Mouse (Mus musculus): ENCODE measurements at regions not wholly inside any gene's neighbourhood (a gene's known extent, or its start where the extent isn't known, plus 50 kb on each side); places are given as distances from the start of the nearest gene placed in this dataset.

DNA sequence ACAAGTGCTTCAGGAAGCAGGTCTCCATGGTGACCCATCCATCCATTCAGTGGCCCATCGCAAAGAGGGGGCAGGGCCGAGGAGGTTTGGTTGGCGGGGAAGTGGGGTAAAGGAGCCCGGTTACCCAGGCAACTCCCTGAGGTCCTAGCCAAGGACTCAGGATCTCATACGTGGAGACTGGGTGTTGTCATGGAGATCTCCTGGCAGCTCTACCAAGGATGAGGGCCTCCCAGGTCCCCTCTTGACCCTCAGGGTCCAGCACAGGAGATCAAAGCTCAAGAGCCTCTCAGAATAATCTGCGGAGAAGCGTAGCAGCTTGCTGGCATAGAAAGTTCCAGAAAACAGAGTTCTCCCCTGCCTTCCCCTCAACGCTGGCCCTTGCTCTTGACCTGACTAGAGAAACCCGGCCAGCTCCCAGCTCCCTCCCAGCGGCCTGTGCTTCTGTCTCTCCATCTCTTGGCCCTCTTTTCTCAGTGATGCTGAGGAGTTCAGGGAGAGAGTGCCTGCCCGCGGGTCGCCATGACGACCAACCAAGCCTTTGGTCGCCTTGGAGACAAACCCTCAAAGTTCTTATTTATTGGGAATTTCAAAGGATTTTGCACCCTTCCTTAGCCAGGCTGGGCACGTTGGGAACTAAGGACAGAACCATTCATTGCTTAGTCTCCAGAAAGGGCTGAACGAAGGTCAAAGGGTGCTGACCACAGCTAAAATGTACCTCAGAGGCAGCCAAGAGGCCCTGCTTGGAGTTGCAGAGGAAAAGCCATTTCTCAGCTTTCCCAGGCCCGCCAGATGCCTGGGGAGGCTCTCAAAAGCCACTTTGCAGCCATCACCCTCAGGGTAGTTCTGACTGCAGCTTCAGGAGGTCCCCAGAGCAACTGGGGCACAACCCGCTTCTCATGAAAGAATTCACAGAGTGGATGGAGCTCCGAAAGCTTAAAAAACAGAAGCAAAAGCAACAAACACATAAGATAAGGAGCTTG, 60.0 kb downstream of the Ubiad1 start:
- Histone ChIP-seq H3K27ac (ENCODE audit: low read length) (peak overlapping the region; percentile 68), H3K36me3 (ENCODE audit: control insufficient read depth, insufficient read depth) (no peaks in the 10 kb centered on the region), H3K4me3 (replicated peaks; ENCODE audit: low read length) (no peak overlapping the region), H3K9ac (replicated peaks; ENCODE audit: low read depth, low read length) (no peak overlapping the region), H3K4me1 (replicated peaks; ENCODE audit: control insufficient read depth, insufficient read depth, low read length) (peaks cover 14% of the 10 kb centered on the region), H3K4me2 (ENCODE audit: low read length) (peak overlapping the region; percentile 32), H3K9me3 (ENCODE audit: control insufficient read depth, low read length) (no peaks in the 10 kb centered on the region), H3K27me3 (replicated peaks; ENCODE audit: control insufficient read depth, insufficient read depth, low read length) (no peaks in the 10 kb centered on the region)
- WGBS, result 7% methylated on average over 20 of the region's 20 CpGs
- peak; percentile 93 for ATAC-seq

- Histone ChIP-seq H3K9ac (replicated peaks; ENCODE audit: low read depth, low read length) (no peak overlapping the region), H3K36me3 (ENCODE audit: control insufficient read depth, insufficient read depth) (no peaks in the 10 kb centered on the region), H3K27ac (ENCODE audit: low read length) (no peak overlapping the region), H3K4me3 (replicated peaks; ENCODE audit: low read length) (no peak overlapping the region), H3K9me3 (ENCODE audit: control insufficient read depth, low read length) (no peaks in the 10 kb centered on the region), H3K4me1 (replicated peaks; ENCODE audit: control insufficient read depth, insufficient read depth, low read length) (peaks cover 28% of the 10 kb centered on the region), H3K4me2 (ENCODE audit: low read length) (no peak overlapping the region), H3K27me3 (replicated peaks; ENCODE audit: control insufficient read depth, insufficient read depth, low read length) (no peaks in the 10 kb centered on the region)
- ATAC-seq, result no peak
- 89% methylated on average over 6 of the region's 6 CpGs for WGBS
Measured at GRCm38 (mm10) chr4:148380562-148380961, 64.0 kb downstream of the Ubiad1 start.

DNA sequence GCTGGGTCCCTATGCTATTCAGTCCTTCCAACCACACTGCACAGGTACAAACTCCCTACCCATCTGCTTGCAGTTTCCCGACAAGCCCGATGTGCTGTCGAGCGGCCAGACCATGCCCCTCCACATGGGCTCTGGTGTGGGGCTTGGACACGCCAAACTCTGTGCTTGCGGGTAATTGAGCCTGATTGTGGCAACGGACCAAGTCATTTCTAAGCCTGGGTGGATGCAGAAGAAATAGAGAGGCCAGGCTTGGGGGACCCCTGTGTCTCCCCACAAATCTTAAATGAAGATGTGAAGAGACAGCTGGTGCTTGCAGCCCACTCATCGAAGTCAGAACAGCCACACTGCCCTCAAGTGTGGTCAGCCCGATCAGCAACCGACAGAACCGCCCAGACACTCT, 66.1 kb downstream of the Ubiad1 start:
- Histone ChIP-seq H3K4me1 (replicated peaks; ENCODE audit: control insufficient read depth, insufficient read depth, low read length) (peaks cover 14% of the 10 kb centered on the region), H3K4me2 (ENCODE audit: low read length) (no peak overlapping the region), H3K27ac (ENCODE audit: low read length) (no peak overlapping the region), H3K9ac (replicated peaks; ENCODE audit: low read depth, low read length) (no peak overlapping the region), H3K9me3 (ENCODE audit: control insufficient read depth, low read length) (no peaks in the 10 kb centered on the region), H3K36me3 (ENCODE audit: control insufficient read depth, insufficient read depth) (no peaks in the 10 kb centered on the region), H3K27me3 (replicated peaks; ENCODE audit: control insufficient read depth, insufficient read depth, low read length) (no peaks in the 10 kb centered on the region), H3K4me3 (replicated peaks; ENCODE audit: low read length) (no peak overlapping the region)
- WGBS, result 52% methylated on average over 11 of the region's 11 CpGs
- 0 out of 2 replicates have a peak, but pooled peaks have one; percentile 10 for ATAC-seq

DNA sequence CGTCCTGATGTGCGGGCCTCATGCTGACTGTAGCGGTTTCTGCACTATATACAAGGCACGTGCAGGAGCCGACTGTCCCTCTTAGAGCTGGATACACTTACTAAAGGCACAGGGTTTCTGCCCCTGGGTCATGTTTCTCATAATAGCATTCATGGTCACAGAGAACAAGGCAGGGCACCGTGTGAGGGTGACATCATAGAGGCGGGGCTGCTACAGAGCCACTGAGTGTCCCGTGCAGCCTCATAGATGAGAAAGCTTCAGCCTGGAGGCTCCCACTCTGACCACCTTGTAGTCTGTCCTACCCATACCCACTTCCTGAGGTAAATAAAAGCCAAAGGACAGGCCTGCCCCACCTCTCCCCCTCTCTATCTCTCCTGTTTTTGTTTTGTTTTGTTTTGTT, 67.2 kb downstream of the Ubiad1 start:
- Histone ChIP-seq H3K9me3 (ENCODE audit: control insufficient read depth, low read length) (no peaks in the 10 kb centered on the region), H3K27me3 (replicated peaks; ENCODE audit: control insufficient read depth, insufficient read depth, low read length) (no peaks in the 10 kb centered on the region), H3K4me1 (replicated peaks; ENCODE audit: control insufficient read depth, insufficient read depth, low read length) (peaks cover 14% of the 10 kb centered on the region), H3K9ac (replicated peaks; ENCODE audit: low read depth, low read length) (no peak overlapping the region), H3K27ac (ENCODE audit: low read length) (no peak overlapping the region), H3K4me2 (ENCODE audit: low read length) (no peak overlapping the region), H3K4me3 (replicated peaks; ENCODE audit: low read length) (no peak overlapping the region), H3K36me3 (ENCODE audit: control insufficient read depth, insufficient read depth) (no peaks in the 10 kb centered on the region)
- 31% methylated on average over 8 of the region's 8 CpGs for WGBS
- peak; percentile 28; the same call in 1 of the 2 replicates for ATAC-seq

- Histone ChIP-seq H3K27me3 (replicated peaks; ENCODE audit: control insufficient read depth, insufficient read depth, low read length) (no peaks in the 10 kb centered on the region), H3K9me3 (ENCODE audit: control insufficient read depth, low read length) (no peaks in the 10 kb centered on the region), H3K36me3 (ENCODE audit: control insufficient read depth, insufficient read depth) (no peaks in the 10 kb centered on the region), H3K9ac (replicated peaks; ENCODE audit: low read depth, low read length) (no peak overlapping the region), H3K4me3 (replicated peaks; ENCODE audit: low read length) (no peak overlapping the region), H3K4me1 (replicated peaks; ENCODE audit: control insufficient read depth, insufficient read depth, low read length) (peaks cover 17% of the 10 kb centered on the region), H3K4me2 (ENCODE audit: low read length) (no peak overlapping the region), H3K27ac (ENCODE audit: low read length) (no peak overlapping the region)
- WGBS, result 20% methylated on average over 3 of the region's 3 CpGs
- ATAC-seq, result no peak
Measured at GRCm38 (mm10) chr4:148376439-148376838, 68.1 kb downstream of the Ubiad1 start.

- no peaks in the 10 kb centered on the region for H3K9me3 ChIP-seq (ENCODE audit: control insufficient read depth, low read length)
- no peak overlapping the region for H3K9ac ChIP-seq (replicated peaks; ENCODE audit: low read depth, low read length)
- WGBS, result 31% methylated on average over 7 of the region's 7 CpGs
- H3K36me3 ChIP-seq (ENCODE audit: control insufficient read depth, insufficient read depth), result no peaks in the 10 kb centered on the region
- ATAC-seq, result peak; percentile 93
- H3K27me3 ChIP-seq (replicated peaks; ENCODE audit: control insufficient read depth, insufficient read depth, low read length), result no peaks in the 10 kb centered on the region
- H3K4me2 ChIP-seq (ENCODE audit: low read length), result no peak overlapping the region
- H3K27ac ChIP-seq (ENCODE audit: low read length), result peak overlapping the region; percentile 60
- no peak overlapping the region for H3K4me3 ChIP-seq (replicated peaks; ENCODE audit: low read length)
- peaks cover 7% of the 10 kb centered on the region for H3K4me1 ChIP-seq (replicated peaks; ENCODE audit: control insufficient read depth, insufficient read depth, low read length)
Measured at GRCm38 (mm10) chr4:148371489-148371888, 73.1 kb downstream of the Ubiad1 start.

GRCm38 (mm10) chr4:148367671-148368070, 76.9 kb downstream of the Ubiad1 start:
- WGBS, result 82% methylated on average over 3 of the region's 3 CpGs

DNA sequence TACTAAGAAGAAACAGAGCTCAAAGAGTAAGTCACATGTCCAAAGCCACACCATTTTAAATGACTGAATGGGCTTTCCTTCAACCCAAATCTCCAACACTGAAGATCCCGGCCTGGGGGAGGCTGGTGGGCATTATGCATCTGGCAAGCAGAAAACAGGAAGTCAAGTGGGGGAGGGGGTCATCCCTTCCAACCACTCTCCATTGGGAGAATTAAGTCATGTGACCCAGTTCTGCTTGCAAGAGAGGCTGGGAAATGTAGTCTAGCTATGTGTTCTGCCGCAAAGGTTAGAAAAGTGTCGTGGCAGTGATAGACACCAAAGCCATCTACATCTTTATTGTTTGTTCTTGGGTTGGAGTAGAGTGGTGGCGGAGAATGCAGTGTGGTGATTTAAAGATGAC, 78.0 kb upstream of the Disp3 start:
- Histone ChIP-seq H3K27ac (ENCODE audit: low read length) (no peak overlapping the region), H3K4me1 (replicated peaks; ENCODE audit: control insufficient read depth, insufficient read depth, low read length) (peaks cover 5% of the 10 kb centered on the region; the same call in 1 of the 2 replicates), H3K36me3 (ENCODE audit: control insufficient read depth, insufficient read depth) (no peaks in the 10 kb centered on the region), H3K4me3 (replicated peaks; ENCODE audit: low read length) (no peak overlapping the region), H3K27me3 (replicated peaks; ENCODE audit: control insufficient read depth, insufficient read depth, low read length) (no peaks in the 10 kb centered on the region), H3K9ac (replicated peaks; ENCODE audit: low read depth, low read length) (no peak overlapping the region), H3K4me2 (ENCODE audit: low read length) (no peak overlapping the region), H3K9me3 (ENCODE audit: control insufficient read depth, low read length) (no peaks in the 10 kb centered on the region)
- no peak for ATAC-seq
- WGBS, result 55% methylated on average over 4 of the region's 4 CpGs

More at GRCm38 (mm10) chr4:148367671-148368070, 76.9 kb downstream of the Ubiad1 start:
- Histone ChIP-seq H3K27ac (ENCODE audit: low read length) (no peak overlapping the region), H3K36me3 (ENCODE audit: control insufficient read depth, insufficient read depth) (no peaks in the 10 kb centered on the region), H3K9ac (replicated peaks; ENCODE audit: low read depth, low read length) (no peak overlapping the region), H3K9me3 (ENCODE audit: control insufficient read depth, low read length) (no peaks in the 10 kb centered on the region), H3K4me1 (replicated peaks; ENCODE audit: control insufficient read depth, insufficient read depth, low read length) (peaks cover 5% of the 10 kb centered on the region), H3K27me3 (replicated peaks; ENCODE audit: control insufficient read depth, insufficient read depth, low read length) (no peaks in the 10 kb centered on the region), H3K4me2 (ENCODE audit: low read length) (no peak overlapping the region), H3K4me3 (replicated peaks; ENCODE audit: low read length) (no peak overlapping the region)
- ATAC-seq, result no peak

- ATAC-seq, result no peak
- no peak overlapping the region for H3K4me3 ChIP-seq (replicated peaks; ENCODE audit: low read length)
- H3K4me2 ChIP-seq (ENCODE audit: low read length), result no peak overlapping the region
- H3K9ac ChIP-seq (replicated peaks; ENCODE audit: low read depth, low read length), result no peak overlapping the region
- no peaks in the 10 kb centered on the region for H3K36me3 ChIP-seq (ENCODE audit: control insufficient read depth, insufficient read depth)
- 90% methylated on average over 10 of the region's 10 CpGs for WGBS
- peaks cover 7% of the 10 kb centered on the region; the same call in 1 of the 2 replicates for H3K4me1 ChIP-seq (replicated peaks; ENCODE audit: control insufficient read depth, insufficient read depth, low read length)
- H3K9me3 ChIP-seq (ENCODE audit: control insufficient read depth, low read length), result no peaks in the 10 kb centered on the region
- H3K27me3 ChIP-seq (replicated peaks; ENCODE audit: control insufficient read depth, insufficient read depth, low read length), result no peaks in the 10 kb centered on the region
- no peak overlapping the region for H3K27ac ChIP-seq (ENCODE audit: low read length)
Measured at GRCm38 (mm10) chr4:148363366-148364121, 75.8 kb upstream of the Disp3 start.
